Mouse (Mus musculus) heart, adult 2 months (tissue): ENCODE data around the gene Klhl25. TPM values are rescaled to one million over a fixed set of nuclear protein-coding genes. Genes with fewer than 3 reads are reported as not detected.

Experiments used
- DNase-seq, 2 experiments: peaks; one replicate each; pipeline ENCODE4 v3.0.0; 2021
- H3K27ac ChIP-seq: fragments of 200-600 bp; 2 replicates; pipeline ENCODE4 v1.8.1; 2022
- H3K27me3 ChIP-seq: fragments of 200-500 bp; 2 replicates; pipeline ENCODE4 v1.6.1; 2012; ENCODE audit warnings: mild to moderate bottlenecking, low read length, inconsistent platforms, mixed read lengths; ENCODE audit not compliant: control insufficient read depth, insufficient read depth
- H3K36me3 ChIP-seq: fragments of 200-500 bp; 2 replicates; pipeline ENCODE4 v1.6.1; 2012; ENCODE audit warnings: low read length, inconsistent platforms; ENCODE audit not compliant: control insufficient read depth, insufficient read depth
- H3K4me1 ChIP-seq: fragments of 200-500 bp; 2 replicates; pipeline ENCODE4 v1.6.1; 2011; ENCODE audit warnings: low read length; ENCODE audit not compliant: control insufficient read depth, insufficient read depth
- H3K4me3 ChIP-seq: fragments of 200-600 bp; 2 replicates; pipeline ENCODE4 v1.8.1; 2022
- H3K79me2 ChIP-seq: fragments of 200-500 bp; replicated peaks from 2 replicates; pipeline ENCODE4 v1.6.1; 2012; ENCODE audit warnings: mild to moderate bottlenecking, inconsistent platforms, low read length, moderate library complexity, mixed read lengths; ENCODE audit not compliant: control insufficient read depth, insufficient read depth
- H3K9ac ChIP-seq: fragments of 200-500 bp; 2 replicates; pipeline ENCODE4 v1.6.1; 2012; ENCODE audit warnings: low read depth, mild to moderate bottlenecking, control low read depth, inconsistent platforms, low read length, mixed read lengths
- CTCF ChIP-seq: fragments of 200-600 bp; IDR thresholded peaks from 2 replicates; pipeline ENCODE4 v1.8.1; 2022; ENCODE audit warnings: antibody characterized with exemption, mild to moderate bottlenecking, moderate library complexity
- EP300 ChIP-seq: fragments of 200-500 bp; IDR thresholded peaks from 2 replicates; pipeline ENCODE4 v1.6.1; 2011; ENCODE audit warnings: low read depth, low read length, control low read depth; ENCODE audit not compliant: insufficient read depth
- POLR2A ChIP-seq: fragments of 200-500 bp; IDR thresholded peaks from 2 replicates; pipeline ENCODE4 v1.6.1; 2011; ENCODE audit warnings: mild to moderate bottlenecking, low read depth, low read length, control low read depth; ENCODE audit not compliant: insufficient read depth
- WGBS: fragments of 180-500 bp; shearing (Covaris S2); methylation state at CpG from one replicate; pipeline ENCODE4 v1.1.7; 2018; 5-methylcytosine and 5-hydroxymethylcytosine counted together
- intact Hi-C: fragments of 180-260 bp; cut with DNase I; formaldehyde crosslinking; loops from one replicate; pipeline ENCODE4 v1.15.1; 2025
- long read RNA-seq: library from polyadenylated mRNA; stranded (forward); transcript quantifications from one replicate; pipeline ENCODE4 v2.0.0, GENCODE M21; 2021
- polyA plus RNA-seq: library from polyadenylated mRNA; depleted of rRNA; stranded (reverse); fragments of >200 nt; gene quantifications from 2 replicates; pipeline ENCODE4 v1.2.3, GENCODE M21; 2012; rRNA removed
- total RNA-seq, 2 experiments: library from RNA; stranded (reverse); gene quantifications; 2 replicates each; pipeline ENCODE4 v1.2.3; 2021

Gene Klhl25
- total RNA-seq (1 to 10 TPM; 4.8 to 6.4 TPM), polyA plus RNA-seq (5.9 and 7.1 TPM in 2 replicates)
- long read RNA-seq, transcript Klhl25-202 (3 exons, 3,403 nt): major isoform, 5 of 8 reads
- long read RNA-seq, partial matches to known transcripts: 3 of 8 reads
- long read RNA-seq, other reads (novel, unspliced or antisense): 0 of 8 reads

- TF ChIP-seq POLR2A (peak; percentile 53; the same call in 1 of the 2 replicates), CTCF (peak; percentile 9; the same call in 1 of the 2 replicates), EP300 (no peak)
- WGBS: under 1% methylated on average over 60 of the region's 60 CpGs
- peak within 1 kb of the TSS; percentile 94 for H3K27ac ChIP-seq
- H3K4me3 ChIP-seq: peak within 1 kb of the TSS; percentile 93
- no peaks in the 10 kb centered on the region for H3K27me3 ChIP-seq
- peaks cover 7% of the 10 kb centered on the region for H3K4me1 ChIP-seq
- H3K36me3 ChIP-seq: no peaks in the 10 kb centered on the region
- DNase-seq: peak; percentile 99
- intact Hi-C loops: loop anchor here (10.0 kb wide), 1 partner anchor 273 kb away; no protein-coding TSS in a partner anchor
- H3K9ac ChIP-seq: peak within 1 kb of the TSS; percentile 97
- no peaks in the 10 kb centered on the region for H3K79me2 ChIP-seq
Observed at GRCm38 (mm10) chr7:75848115-75848775, at the start of gene Klhl25. Klhl25 (plus strand) TSS chr7:75848310.

- Histone ChIP-seq H3K4me3 (no peak overlapping the region), H3K4me1 (peaks cover 8% of the 10 kb centered on the region), H3K36me3 (peaks cover 4% of the 10 kb centered on the region; the same call in 1 of the 2 replicates), H3K27ac (no peak overlapping the region), H3K27me3 (no peaks in the 10 kb centered on the region), H3K79me2 (no peaks in the 10 kb centered on the region), H3K9ac (no peak overlapping the region)
- intact Hi-C loops: no loop called here
- DNase-seq: no peak
- TF ChIP-seq CTCF (no peak), POLR2A (no peak), EP300 (no peak)
- WGBS: 84% methylated on average over 4 of the region's 4 CpGs
Observed at GRCm38 (mm10) chr7:75800530-75800929, 47.6 kb upstream of the Klhl25 start.

- TF ChIP-seq POLR2A (no peak), EP300 (no peak), CTCF (no peak)
- Histone ChIP-seq H3K4me3 (no peak overlapping the region), H3K79me2 (no peaks in the 10 kb centered on the region), H3K9ac (no peak overlapping the region), H3K4me1 (peaks cover 9% of the 10 kb centered on the region), H3K27ac (no peak overlapping the region), H3K36me3 (peaks cover under 1% of the 10 kb centered on the region; the same call in 1 of the 2 replicates), H3K27me3 (no peaks in the 10 kb centered on the region)
- DNase-seq: no peak
- 85% methylated on average over 3 of the region's 3 CpGs for WGBS
- intact Hi-C loops: no loop called here
Observed at GRCm38 (mm10) chr7:75801022-75801421, 47.1 kb upstream of the Klhl25 start.

GRCm38 (mm10) chr7:75801621-75802358 is 46.3 kb upstream of the Klhl25 start:
- intact Hi-C loops: no loop called here

GRCm38 (mm10) chr7:75802887-75803286 is 45.2 kb upstream of the Klhl25 start:
- Histone ChIP-seq H3K27ac (no peak overlapping the region), H3K36me3 (peaks cover 3% of the 10 kb centered on the region; the same call in 1 of the 2 replicates), H3K9ac (no peak overlapping the region), H3K4me3 (no peak overlapping the region), H3K4me1 (peaks cover 8% of the 10 kb centered on the region), H3K27me3 (no peaks in the 10 kb centered on the region), H3K79me2 (no peaks in the 10 kb centered on the region)
- TF ChIP-seq EP300 (no peak), CTCF (no peak), POLR2A (no peak)
- WGBS: 84% methylated on average over 3 of the region's 3 CpGs
- intact Hi-C loops: no loop called here
- no peak for DNase-seq

More at GRCm38 (mm10) chr7:75801621-75802358, 46.3 kb upstream of the Klhl25 start:
- Histone ChIP-seq H3K27me3 (no peaks in the 10 kb centered on the region), H3K79me2 (no peaks in the 10 kb centered on the region), H3K27ac (no peak overlapping the region), H3K4me1 (peaks cover 6% of the 10 kb centered on the region), H3K4me3 (no peak overlapping the region), H3K36me3 (peaks cover 3% of the 10 kb centered on the region; the same call in 1 of the 2 replicates), H3K9ac (no peak overlapping the region)
- no peak for TF ChIP-seq POLR2A
- TF ChIP-seq CTCF: no peak
- no peak for TF ChIP-seq EP300
- 94% methylated on average over 5 of the region's 5 CpGs for WGBS
- no peak for DNase-seq

GRCm38 (mm10) chr7:75806161-75806560 is 41.9 kb upstream of the Klhl25 start:
- intact Hi-C loops: loop anchor here (5.0 kb wide), 1 partner anchor 69 kb away; no protein-coding TSS in a partner anchor
- 78% methylated on average over 4 of the region's 4 CpGs for WGBS
- Histone ChIP-seq H3K27ac (peak overlapping the region; percentile 73), H3K4me3 (no peak overlapping the region), H3K79me2 (no peaks in the 10 kb centered on the region), H3K27me3 (no peaks in the 10 kb centered on the region), H3K4me1 (peaks cover 8% of the 10 kb centered on the region), H3K9ac (no peak overlapping the region), H3K36me3 (peaks cover 3% of the 10 kb centered on the region; the same call in 1 of the 2 replicates)
- DNase-seq: no peak
- TF ChIP-seq EP300: no peak
- TF ChIP-seq CTCF: no peak
- no peak for TF ChIP-seq POLR2A
